Mouse (Mus musculus): ENCODE results near the gene Hpf1.

DNA sequence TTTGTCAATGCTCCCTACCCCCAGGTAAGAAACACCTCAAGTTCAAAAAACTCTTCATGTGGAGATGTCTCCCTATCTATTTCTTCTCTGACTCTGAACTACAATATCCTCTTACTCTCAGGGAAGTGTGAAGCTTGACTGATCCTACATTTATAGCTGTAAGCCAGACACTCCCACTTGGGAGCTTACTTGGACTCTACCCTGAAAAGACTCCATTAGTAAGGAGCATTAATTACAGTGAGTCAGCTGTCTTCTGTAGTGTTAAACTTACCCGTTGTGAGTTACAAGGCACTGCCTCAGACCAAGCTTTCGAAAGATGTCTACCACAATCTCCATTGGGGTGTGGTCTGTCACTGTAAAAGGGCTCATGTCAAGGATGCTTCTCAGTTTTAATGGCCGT, 28.9 kb downstream of the Hpf1 start:
- no peak for TF ChIP-seq POLR2A (IDR thresholded peaks at IDR 0.05; ENCODE audit: low read depth, low read length)
- no peak for TF ChIP-seq CTCF (conservative IDR thresholded peaks at IDR 0.05; ENCODE audit: insufficient read depth, insufficient read length, low read depth, low read length)

Data from kidney, adult 2 months (tissue).